Mouse (Mus musculus): Measurements from ENCODE around the gene Slc1a2.

GRCm38 (mm10) chr2:102610485-102610884 lies 48.0 kb upstream of the Slc1a2 start:
- TF ChIP-seq CTCF (IDR thresholded peaks at IDR 0.05; ENCODE audit: borderline replicate concordance, insufficient read depth, low read length) (no peak), POLR2A (IDR thresholded peaks at IDR 0.05; ENCODE audit: low read depth, low read length) (no peak)
